Mouse (Mus musculus) liver, embryonic 12.5 days (tissue): ENCODE data around the gene Ostm1. TPM values are rescaled to one million over a fixed set of nuclear protein-coding genes. Genes with fewer than 3 reads are reported as not detected.

ENCODE experiments used
- ATAC-seq: fragments of 200-750 bp; cut with Nextera tagmentation; 2 replicates; pipeline ENCODE4 v1.8.0; 2017; ENCODE audit warnings: moderate number of reproducible peaks, mild to moderate bottlenecking, moderate library complexity
- H3K27ac ChIP-seq: fragments of 300-500 bp; sonication (generic); 2 replicates; pipeline ENCODE4 v1.5.1; 2016; ENCODE audit warnings: mild to moderate bottlenecking
- H3K27me3 ChIP-seq: fragments of 300-500 bp; sonication (generic); replicated peaks from 2 replicates; pipeline ENCODE4 v1.6.1; 2016; ENCODE audit warnings: mild to moderate bottlenecking, moderate library complexity
- H3K36me3 ChIP-seq: fragments of 300-500 bp; sonication (generic); 2 replicates; pipeline ENCODE4 v1.6.1; 2016; ENCODE audit warnings: mild to moderate bottlenecking, moderate library complexity
- H3K4me1 ChIP-seq: fragments of 300-500 bp; sonication (generic); 2 replicates; pipeline ENCODE4 v1.6.1; 2016
- H3K4me2 ChIP-seq: fragments of 300-500 bp; sonication (generic); 2 replicates; pipeline ENCODE4 v1.6.1; 2016; ENCODE audit warnings: mild to moderate bottlenecking, moderate library complexity
- H3K4me3 ChIP-seq: fragments of 300-500 bp; sonication (generic); 2 replicates; pipeline ENCODE4 v1.5.1; 2016; ENCODE audit warnings: mild to moderate bottlenecking, moderate library complexity
- H3K9ac ChIP-seq: fragments of 300-500 bp; sonication (generic); 2 replicates; pipeline ENCODE4 v1.6.1; 2016; ENCODE audit warnings: mild to moderate bottlenecking, moderate library complexity
- H3K9me3 ChIP-seq: fragments of 300-500 bp; sonication (generic); replicated peaks from 2 replicates; pipeline ENCODE4 v1.6.1; 2016; ENCODE audit warnings: mild to moderate bottlenecking, moderate library complexity
- WGBS: fragments of 180-500 bp; shearing (Covaris S2); methylation state at CpG from one replicate; pipeline ENCODE4 v1.1.7; 2016; ENCODE audit not compliant: insufficient replicate concordance; 5-methylcytosine and 5-hydroxymethylcytosine counted together
- polyA plus RNA-seq: library from polyadenylated mRNA; unstranded; fragments of >200 nt; fragmentation: Nextera tagmentation; extraction: Ambion mirVana; gene quantifications from 2 replicates; pipeline ENCODE4 v1.2.1, GENCODE M21; 2016

Ostm1 gene
- polyA plus RNA-seq, 1 experiment from 2014 or later, result 19.9 TPM

GRCm38 (mm10) chr10:42577525-42578280, 5.9 kb upstream of the Ostm1 start:
- Histone ChIP-seq H3K27me3 (peaks cover 100% of the 10 kb centered on the region), H3K4me2 (no peak overlapping the region), H3K4me3 (no peak overlapping the region), H3K9me3 (no peaks in the 10 kb centered on the region), H3K36me3 (no peaks in the 10 kb centered on the region), H3K27ac (no peak overlapping the region), H3K9ac (no peak overlapping the region), H3K4me1 (peaks cover 13% of the 10 kb centered on the region; the same call in 1 of the 2 replicates)
- 6% methylated on average over 15 of the region's 15 CpGs for WGBS
- no peak for ATAC-seq

GRCm38 (mm10) chr10:42578281-42578675, 5.3 kb upstream of the Ostm1 start:
- Histone ChIP-seq H3K27ac (no peak overlapping the region), H3K4me3 (no peak overlapping the region), H3K27me3 (peaks cover 100% of the 10 kb centered on the region), H3K36me3 (no peaks in the 10 kb centered on the region), H3K9me3 (no peaks in the 10 kb centered on the region), H3K4me2 (no peak overlapping the region), H3K9ac (no peak overlapping the region), H3K4me1 (peaks cover 14% of the 10 kb centered on the region; the same call in 1 of the 2 replicates)
- 5% methylated on average over 15 of the region's 15 CpGs for WGBS
- ATAC-seq, result no peak

- Histone ChIP-seq H3K4me1 (peaks cover 14% of the 10 kb centered on the region; the same call in 1 of the 2 replicates), H3K4me2 (peak overlapping the region; percentile 29; the same call in 1 of the 2 replicates), H3K9ac (no peak overlapping the region), H3K27me3 (peaks cover 100% of the 10 kb centered on the region), H3K9me3 (no peaks in the 10 kb centered on the region), H3K36me3 (no peaks in the 10 kb centered on the region), H3K27ac (no peak overlapping the region), H3K4me3 (0 out of 2 replicates have a peak overlapping the region, but pooled peaks have one; percentile 9)
- WGBS, result 3% methylated on average over 22 of the region's 22 CpGs
- no peak for ATAC-seq
These were observed 4.7 kb upstream of the Ostm1 start for GRCm38 (mm10) chr10:42578698-42579474.

- no peak for ATAC-seq
- 3% methylated on average over 40 of the region's 41 CpGs for WGBS
- no peak overlapping the region for H3K9ac ChIP-seq
- peaks cover 100% of the 10 kb centered on the region for H3K27me3 ChIP-seq
- H3K4me3 ChIP-seq, result peak overlapping the region; percentile 9; the same call in 1 of the 2 replicates
- no peaks in the 10 kb centered on the region for H3K9me3 ChIP-seq
- H3K4me2 ChIP-seq, result peak overlapping the region; percentile 29
- no peaks in the 10 kb centered on the region for H3K36me3 ChIP-seq
- H3K27ac ChIP-seq, result no peak overlapping the region
- peaks cover 18% of the 10 kb centered on the region; the same call in 1 of the 2 replicates for H3K4me1 ChIP-seq
These were observed 4.0 kb upstream of the Ostm1 start for GRCm38 (mm10) chr10:42579475-42580130.

- H3K27me3 ChIP-seq, result peaks cover 100% of the 10 kb centered on the region
- H3K9me3 ChIP-seq, result no peaks in the 10 kb centered on the region
- ATAC-seq, result no peak
- H3K9ac ChIP-seq, result no peak overlapping the region
- H3K4me1 ChIP-seq, result peaks cover 18% of the 10 kb centered on the region; the same call in 1 of the 2 replicates
- H3K27ac ChIP-seq, result no peak overlapping the region
- H3K4me3 ChIP-seq, result no peak overlapping the region
- H3K4me2 ChIP-seq, result peak overlapping the region; percentile 29; the same call in 1 of the 2 replicates
- H3K36me3 ChIP-seq, result no peaks in the 10 kb centered on the region
- 3% methylated on average over 29 of the region's 29 CpGs for WGBS
These were observed 3.3 kb upstream of the Ostm1 start for GRCm38 (mm10) chr10:42580131-42580950.

GRCm38 (mm10) chr10:42580951-42581277, 2.7 kb upstream of the Ostm1 start:
- Histone ChIP-seq H3K9me3 (no peaks in the 10 kb centered on the region), H3K9ac (no peak overlapping the region), H3K4me1 (peaks cover 18% of the 10 kb centered on the region; the same call in 1 of the 2 replicates), H3K4me2 (no peak overlapping the region), H3K27ac (no peak overlapping the region), H3K27me3 (peaks cover 100% of the 10 kb centered on the region), H3K36me3 (no peaks in the 10 kb centered on the region), H3K4me3 (no peak overlapping the region)
- no peak for ATAC-seq
- 8% methylated on average over 7 of the region's 7 CpGs for WGBS

GRCm38 (mm10) chr10:42581694-42582565, 1.7 kb upstream of the Ostm1 start:
- peaks cover 100% of the 10 kb centered on the region for H3K27me3 ChIP-seq
- WGBS, result 2% methylated on average over 44 of the region's 45 CpGs
- no peaks in the 10 kb centered on the region for H3K36me3 ChIP-seq
- no peak overlapping the region for H3K27ac ChIP-seq
- ATAC-seq, result no peak
- 0 out of 2 replicates have a peak overlapping the region, but pooled peaks have one; percentile 6 for H3K4me2 ChIP-seq
- no peaks in the 10 kb centered on the region for H3K9me3 ChIP-seq
- H3K4me3 ChIP-seq, result peak overlapping the region; percentile 3; the same call in 1 of the 2 replicates
- H3K4me1 ChIP-seq, result peaks cover 18% of the 10 kb centered on the region; the same call in 1 of the 2 replicates
- no peak overlapping the region for H3K9ac ChIP-seq

GRCm38 (mm10) chr10:42582566-42583110, 984 bp upstream of the Ostm1 start:
- Histone ChIP-seq H3K27me3 (peaks cover 100% of the 10 kb centered on the region), H3K27ac (no peak overlapping the region), H3K4me1 (peaks cover 18% of the 10 kb centered on the region; the same call in 1 of the 2 replicates), H3K9me3 (no peaks in the 10 kb centered on the region), H3K9ac (no peak overlapping the region), H3K36me3 (no peaks in the 10 kb centered on the region), H3K4me2 (0 out of 2 replicates have a peak overlapping the region, but pooled peaks have one; percentile 6), H3K4me3 (peak overlapping the region; percentile 17; the same call in 1 of the 2 replicates)
- ATAC-seq, result no peak
- under 1% methylated on average over 44 of the region's 44 CpGs for whole genome bisulfite sequencing

- Histone ChIP-seq H3K4me1 (peaks cover 18% of the 10 kb centered on the region; the same call in 1 of the 2 replicates), H3K9me3 (no peaks in the 10 kb centered on the region), H3K27ac (no peak overlapping the region), H3K27me3 (peaks cover 100% of the 10 kb centered on the region), H3K4me2 (0 out of 2 replicates have a peak overlapping the region, but pooled peaks have one; percentile 1), H3K4me3 (peak overlapping the region; percentile 13; the same call in 1 of the 2 replicates), H3K9ac (no peak overlapping the region), H3K36me3 (no peaks in the 10 kb centered on the region)
- no peak for ATAC-seq
- WGBS, result 1% methylated on average over 32 of the region's 32 CpGs
These were observed 347 bp downstream of the Ostm1 start for GRCm38 (mm10) chr10:42583902-42584435.
